Mouse (Mus musculus): ENCODE data around the gene Apol9b. TPM values are rescaled to one million over a fixed set of nuclear protein-coding genes. Genes with fewer than 3 reads are reported as not detected.

The Apol9b gene
- polyA plus RNA-seq, 1 experiment from 2014 or later, result not detected

Other genes with a start within 250 kb of the Apol9b start
- gene Apol11a, start 220.8 kb upstream of the Apol9b start, polyA plus RNA-seq (2015; fragmentation: Nextera tagmentation; extraction: Ambion mirVana), result not detected in 2 replicates
- gene Apol7c, start 195.7 kb upstream of the Apol9b start, polyA plus RNA-seq (2015; fragmentation: Nextera tagmentation; extraction: Ambion mirVana), result not detected in 2 replicates
- not detected in 2 replicates for gene 1700025B11Rik, start 167.1 kb upstream of the Apol9b start, polyA plus RNA-seq (2015; fragmentation: Nextera tagmentation; extraction: Ambion mirVana)
- gene Apol10b, start 132.9 kb upstream of the Apol9b start, polyA plus RNA-seq (2015; fragmentation: Nextera tagmentation; extraction: Ambion mirVana), result 0.12 and 0.23 TPM in 2 replicates
- gene Gm36245, start 129.8 kb upstream of the Apol9b start, polyA plus RNA-seq (2015; fragmentation: Nextera tagmentation; extraction: Ambion mirVana), result not detected in 2 replicates
- 0.08 and 0.19 TPM in 2 replicates for gene Apol11b, start 85.8 kb upstream of the Apol9b start, polyA plus RNA-seq (2015; fragmentation: Nextera tagmentation; extraction: Ambion mirVana)
- gene Apol7e, start 30.2 kb upstream of the Apol9b start, polyA plus RNA-seq (2015; fragmentation: Nextera tagmentation; extraction: Ambion mirVana), result 0.12 TPM in 1 of 2 replicates, not detected in the other
- gene Apol8, start 28.0 kb downstream of the Apol9b start, polyA plus RNA-seq (2015; fragmentation: Nextera tagmentation; extraction: Ambion mirVana), result 0.26 and 0.45 TPM in 2 replicates
- gene Myh9, start 113.1 kb downstream of the Apol9b start, polyA plus RNA-seq (2015; fragmentation: Nextera tagmentation; extraction: Ambion mirVana), result 56.2 and 60.2 TPM in 2 replicates
- 240 and 253 TPM in 2 replicates for gene Txn2, start 200.0 kb downstream of the Apol9b start, polyA plus RNA-seq (2015; fragmentation: Nextera tagmentation; extraction: Ambion mirVana)
- 4.6 and 5.6 TPM in 2 replicates for gene Foxred2, start 227.7 kb downstream of the Apol9b start, polyA plus RNA-seq (2015; fragmentation: Nextera tagmentation; extraction: Ambion mirVana)
- gene Eif3d, start 241.8 kb downstream of the Apol9b start, polyA plus RNA-seq (2015; fragmentation: Nextera tagmentation; extraction: Ambion mirVana), result 210 and 223 TPM in 2 replicates